Mouse (Mus musculus): ENCODE measurements around the gene Arhgap23. TPM values are rescaled to one million over a fixed set of nuclear protein-coding genes. Genes with fewer than 3 reads are reported as not detected.

The Arhgap23 gene
- 1 to 10 TPM; 6.5 to 7.1 TPM for total RNA-seq (2021)
- long read RNA-seq, experiment 1, partial matches to known transcripts: 1 of 2 reads
- long read RNA-seq, experiment 1, other reads (novel, unspliced or antisense): 1 of 2 reads
- long read RNA-seq, experiment 2, partial matches to known transcripts: 0 of 5 reads
- long read RNA-seq, experiment 2, other reads (novel, unspliced or antisense): 5 of 5 reads

DNA sequence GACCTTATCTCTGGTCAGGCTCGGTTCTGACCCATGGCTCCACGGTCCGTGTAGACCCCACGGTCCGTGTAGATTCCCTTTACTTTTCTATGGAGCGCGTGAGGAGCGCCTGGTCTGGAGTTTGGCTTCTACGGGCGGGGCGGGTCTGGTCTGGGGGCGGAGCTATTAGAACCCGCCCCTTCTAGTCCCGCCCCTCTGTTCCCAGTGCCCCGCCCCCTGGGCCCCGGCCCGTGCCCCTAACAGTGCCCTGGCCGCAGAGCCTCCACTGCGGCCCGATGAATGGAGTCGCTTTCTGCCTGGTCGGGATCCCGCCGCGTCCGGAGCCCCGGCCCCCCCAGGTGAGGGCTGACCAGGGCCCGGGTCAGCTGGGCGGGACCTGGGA, at the start of gene Arhgap23:
TSS of gene Arhgap23 (plus strand) at position 204 of the 382 bp plus-strand sequence.
- peak; percentile 75 for DNase-seq

GRCm38 (mm10) chr11:97365556-97365955, 49.8 kb upstream of the Arhgap23 start:
- no peak for DNase-seq

DNA sequence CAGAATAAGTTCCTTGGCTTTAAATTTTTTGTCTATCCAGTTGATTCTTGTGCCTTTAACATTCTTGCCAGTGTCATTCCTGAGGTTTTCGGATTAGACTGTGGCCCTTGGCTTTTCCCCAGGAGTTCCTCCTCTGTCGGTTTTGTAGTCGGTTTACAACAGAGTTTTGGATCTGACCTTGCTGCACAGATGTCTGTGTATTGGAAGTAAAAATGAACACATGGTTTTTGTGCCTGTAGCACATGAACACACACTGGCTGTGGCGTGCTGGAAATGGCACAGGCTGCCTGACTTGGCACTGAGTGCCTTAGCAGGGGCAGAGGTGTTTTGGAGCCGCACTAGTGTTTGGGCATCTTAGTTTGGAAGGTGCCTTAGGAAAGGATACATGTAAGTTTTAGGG, 46.8 kb upstream of the Arhgap23 start:
- DNase-seq: no peak

- DNase-seq: peak; percentile 28
Measured at GRCm38 (mm10) chr11:97370329-97371091, 44.8 kb upstream of the Arhgap23 start.

DNA sequence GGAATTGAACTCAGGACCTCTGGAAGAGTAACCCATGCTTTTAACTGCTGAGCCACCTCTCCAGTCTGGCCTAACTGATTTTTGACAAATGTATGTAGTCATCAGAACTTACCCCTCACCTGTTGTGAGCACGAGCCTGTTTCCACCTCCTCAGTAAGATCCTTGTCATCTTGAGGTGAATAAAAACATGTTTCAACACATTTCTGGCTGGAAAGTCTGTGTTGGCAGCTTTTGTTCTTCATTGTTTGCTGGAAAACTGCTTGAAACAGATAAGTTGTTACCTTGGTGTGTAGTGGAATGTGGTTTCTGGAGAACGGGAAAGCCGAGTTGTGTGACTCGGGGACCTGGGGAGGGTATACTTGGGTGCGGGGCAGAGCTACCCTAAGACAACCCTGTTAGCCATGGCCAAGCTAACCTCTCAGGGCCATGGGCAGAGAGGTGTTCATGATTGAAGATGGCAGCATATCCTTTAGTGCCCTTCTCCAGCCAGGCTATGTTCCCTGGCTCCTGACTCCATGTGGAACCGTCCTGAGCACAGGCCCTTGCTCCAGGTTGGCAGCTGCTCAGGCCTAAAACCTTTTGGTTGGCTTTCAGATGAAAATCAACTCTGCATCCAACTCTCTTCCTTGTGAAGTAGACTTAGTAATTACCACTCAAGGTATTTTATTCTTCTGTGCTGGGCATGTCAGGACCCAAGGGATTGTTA, 43.0 kb upstream of the Arhgap23 start:
- no peak for DNase-seq

- peak; percentile 34 for DNase-seq
Measured at GRCm38 (mm10) chr11:97373402-97373801, 41.9 kb upstream of the Arhgap23 start.

DNA sequence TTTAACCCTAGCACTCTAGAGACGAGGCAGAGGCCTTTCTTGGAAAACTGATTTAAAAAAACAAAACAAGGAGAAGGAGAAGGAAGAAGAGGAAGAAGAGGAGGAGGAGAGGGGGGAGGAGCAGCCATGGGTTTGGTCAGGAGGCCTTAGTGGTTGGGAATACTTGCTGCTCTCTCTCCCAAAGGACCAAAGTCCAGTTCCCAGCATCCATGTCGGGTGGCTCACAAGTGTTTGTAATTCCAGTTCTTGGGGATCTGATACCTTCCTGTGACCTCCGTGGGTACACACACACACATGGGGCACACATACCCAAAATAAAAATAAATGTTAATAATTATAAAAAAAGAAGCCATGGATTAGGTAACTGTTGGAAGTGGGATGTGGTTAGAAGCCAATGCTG, 35.3 kb upstream of the Arhgap23 start:
- DNase-seq: no peak

DNA sequence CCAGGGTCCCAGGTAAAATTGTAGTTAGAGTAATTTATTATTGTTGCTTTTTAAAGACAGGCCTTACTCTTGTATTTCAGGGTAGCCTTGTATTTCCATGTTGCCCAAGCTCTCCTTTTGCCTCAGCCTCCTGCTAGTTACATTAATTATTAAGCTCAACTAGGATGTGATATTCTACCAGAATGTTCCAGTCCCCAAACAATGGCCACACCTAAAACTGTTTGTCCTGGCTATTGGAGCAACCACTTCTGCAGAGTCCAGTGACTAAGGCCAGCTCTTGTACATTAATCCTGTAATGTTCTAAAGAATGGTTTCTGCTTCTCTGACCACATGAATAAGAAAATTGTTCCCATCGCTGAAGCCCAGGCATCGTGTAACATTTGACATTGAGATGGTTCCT, 32.3 kb upstream of the Arhgap23 start:
- DNase-seq: no peak

- DNase-seq: no peak
Measured at GRCm38 (mm10) chr11:97383764-97384163, 31.6 kb upstream of the Arhgap23 start.

- DNase-seq: no peak
Measured at GRCm38 (mm10) chr11:97387811-97388210, 27.5 kb upstream of the Arhgap23 start.

- no peak for DNase-seq
Measured at GRCm38 (mm10) chr11:97389127-97389526, 26.2 kb upstream of the Arhgap23 start.

GRCm38 (mm10) chr11:97393658-97394057, 21.7 kb upstream of the Arhgap23 start:
- DNase-seq: no peak

DNA sequence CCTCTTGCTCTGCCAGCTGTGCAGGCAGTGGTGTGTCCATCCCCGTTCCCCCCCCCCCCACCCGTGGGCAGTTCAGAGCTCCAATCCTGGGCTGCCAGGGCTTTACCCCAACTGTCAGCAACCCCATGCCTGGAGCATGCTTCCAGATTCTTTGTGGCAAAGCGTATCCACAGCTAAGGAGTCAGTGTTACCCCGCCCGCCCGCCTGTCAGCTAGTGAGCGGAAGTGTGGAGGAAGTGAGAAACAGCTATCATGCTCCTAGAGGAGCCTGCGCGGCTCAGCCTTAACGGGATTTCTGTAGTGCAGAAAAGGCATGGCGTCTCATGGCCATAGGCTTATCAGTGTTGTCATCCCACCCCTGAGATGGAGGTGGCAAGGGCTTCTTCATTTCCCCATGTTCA, 21.2 kb upstream of the Arhgap23 start:
- DNase-seq: no peak

- DNase-seq: no peak
Measured at GRCm38 (mm10) chr11:97398506-97398905, 16.8 kb upstream of the Arhgap23 start.

- DNase-seq: peak; percentile 80
Measured at GRCm38 (mm10) chr11:97399958-97400710, 15.2 kb upstream of the Arhgap23 start.

DNA sequence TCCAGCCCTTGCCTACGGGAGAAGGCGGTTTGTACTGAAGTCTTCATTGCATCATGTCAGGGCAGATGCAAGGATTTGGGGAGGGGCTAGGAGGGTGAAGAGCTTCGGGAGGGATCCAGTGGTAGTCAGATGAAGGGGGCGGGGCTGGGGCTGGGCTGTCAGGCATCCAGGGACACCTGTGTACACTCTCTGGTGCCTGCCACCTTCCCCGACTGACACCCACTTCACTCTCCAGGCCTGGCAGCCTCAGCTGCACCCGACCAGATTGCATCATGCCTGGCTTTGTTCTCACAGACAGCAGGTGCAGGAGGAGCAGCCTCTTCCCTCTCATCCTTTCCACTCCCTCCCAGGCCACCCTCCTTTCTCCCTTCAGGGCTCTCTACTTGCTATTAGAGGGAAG, 14.3 kb upstream of the Arhgap23 start:
- no peak for DNase-seq

- DNase-seq: no peak
Measured at GRCm38 (mm10) chr11:97401686-97402435, 13.5 kb upstream of the Arhgap23 start.

GRCm38 (mm10) chr11:97402746-97403145, 12.6 kb upstream of the Arhgap23 start:
- no peak for DNase-seq

- no peak for DNase-seq
Measured at GRCm38 (mm10) chr11:97403614-97404183, 11.6 kb upstream of the Arhgap23 start.

GRCm38 (mm10) chr11:97404184-97404760, 11.1 kb upstream of the Arhgap23 start:
- DNase-seq: peak; percentile 61

GRCm38 (mm10) chr11:97404761-97405190, 10.6 kb upstream of the Arhgap23 start:
- no peak for DNase-seq
